ENCODE assay signal across 18 mouse cellular contexts in the genomic region with DNA sequence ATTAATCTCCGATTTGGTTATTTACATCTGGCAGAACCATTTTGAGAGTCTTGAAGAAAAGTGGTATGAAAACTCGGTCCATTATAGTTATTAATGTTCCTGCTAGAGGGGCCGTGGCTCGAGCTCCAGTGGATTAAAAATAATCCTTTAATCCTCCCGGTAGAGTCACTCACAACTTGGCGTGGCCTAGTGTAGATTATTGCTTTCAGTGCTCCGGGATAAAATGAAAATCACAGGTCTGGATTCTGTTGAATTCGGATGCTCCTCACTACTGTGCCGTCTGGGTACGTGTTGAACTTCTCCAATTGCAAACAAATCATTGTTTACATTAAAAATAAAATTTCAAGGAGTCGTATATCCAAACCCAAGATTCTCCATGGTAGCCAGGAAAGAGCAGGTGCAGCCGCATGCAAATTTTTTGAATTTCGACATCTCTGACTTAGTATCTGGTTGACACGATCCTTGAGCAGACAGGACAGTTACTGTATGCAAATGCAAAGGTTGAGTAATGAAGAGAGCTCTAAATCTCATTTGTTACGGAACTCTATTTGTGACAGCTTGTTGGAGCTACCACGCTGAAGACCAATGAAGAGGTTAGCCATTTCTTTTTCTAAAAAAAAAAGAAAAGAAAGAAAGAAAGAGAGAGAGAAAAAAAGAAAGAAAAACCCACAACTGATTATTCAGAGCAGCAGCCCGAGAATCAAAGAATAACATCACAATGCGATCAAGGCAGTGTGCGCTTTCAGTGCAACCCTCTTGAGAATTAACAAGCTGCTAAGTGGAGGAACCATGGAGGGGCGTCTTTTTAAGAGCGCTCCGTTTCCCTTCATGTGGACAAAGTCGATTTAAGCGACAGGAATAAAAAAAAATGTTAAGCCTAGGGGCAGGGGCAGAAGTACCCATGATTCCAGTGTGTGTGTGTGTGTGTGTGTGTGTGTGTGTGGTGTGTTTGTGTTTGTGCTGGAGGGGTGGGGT.
"Had no signal": no experiment of that assay in that cellular context is flagged by ENCODE, and none has a peak within 500 bp of the region (broad histone marks: within the 10 kb centered on the region; RNA-seq: fewer than 3 reads in every experiment).

No protein-coding gene starts in this region.

- H3K27me3 ChIP-seq: liver, embryonic 15.5 days; lung, embryonic 15.5 days; megakaryocyte, embryonic 14.5 days; neural tube, embryonic 12.5 days; neural tube, embryonic 15.5 days had no signal

- DNase-seq: kidney, adult 18-20 months; kidney, adult 9 months; kidney, postnatal 14 days; kidney, postnatal 4 days; liver; lung, adult 18-20 months; lung, postnatal 10 days; lung, postnatal 36 days; thymus, adult 18-20 months; thymus, postnatal 36 days had no signal

- H3K36me3 ChIP-seq: limb, embryonic 10.5 days; limb, embryonic 13.5 days; liver, embryonic 12.5 days; liver, embryonic 15.5 days; lung, embryonic 15.5 days; neural tube, embryonic 12.5 days; neural tube, embryonic 15.5 days had no signal

- ATAC-seq: liver, embryonic 12.5 days had no signal

- H3K9me3 ChIP-seq: limb, embryonic 10.5 days; limb, embryonic 13.5 days; liver, embryonic 12.5 days; liver, embryonic 15.5 days; lung, embryonic 15.5 days; neural tube, embryonic 12.5 days; neural tube, embryonic 15.5 days had no signal

- H3K4me3 ChIP-seq: limb, embryonic 10.5 days; limb, embryonic 13.5 days; liver, embryonic 12.5 days; liver, embryonic 15.5 days; lung, embryonic 15.5 days; megakaryocyte, embryonic 14.5 days; neural tube, embryonic 12.5 days; neural tube, embryonic 15.5 days had no signal

- H3K4me2 ChIP-seq: limb, embryonic 13.5 days; liver, embryonic 12.5 days; liver, embryonic 15.5 days; lung, embryonic 15.5 days; neural tube, embryonic 12.5 days; neural tube, embryonic 15.5 days had no signal

- H3K9ac ChIP-seq: limb, embryonic 13.5 days; liver, embryonic 12.5 days; liver, embryonic 15.5 days; lung, embryonic 15.5 days; neural tube, embryonic 12.5 days; neural tube, embryonic 15.5 days had no signal

- H3K27ac ChIP-seq: limb, embryonic 10.5 days; limb, embryonic 13.5 days; liver, embryonic 12.5 days; liver, embryonic 15.5 days; lung, embryonic 15.5 days; neural tube, embryonic 12.5 days; neural tube, embryonic 15.5 days had no signal

- H3K4me1 ChIP-seq: liver, embryonic 12.5 days; liver, embryonic 15.5 days; lung, embryonic 15.5 days; megakaryocyte, embryonic 14.5 days; neural tube, embryonic 12.5 days had no signal
